Mouse (Mus musculus) hindbrain, postnatal 0 days (tissue): Measurements from ENCODE around the gene Ppp1cc. TPM values are rescaled to one million over a fixed set of nuclear protein-coding genes. Genes with fewer than 3 reads are reported as not detected.

Source experiments
- ATAC-seq: fragments of 200-750 bp; cut with Nextera tagmentation; 2 replicates; pipeline ENCODE4 v1.8.0; 2017; ENCODE audit warnings: mild to moderate bottlenecking, moderate TSS enrichment, moderate library complexity
- DNase-seq: peaks from one replicate; pipeline ENCODE4 v3.0.0-alpha.2; 2015; ENCODE audit warnings: low spot score
- H3K27ac ChIP-seq: fragments of 300-500 bp; sonication (generic); 2 replicates; pipeline ENCODE4 v1.5.1; 2014; ENCODE audit warnings: mild to moderate bottlenecking
- H3K27me3 ChIP-seq: fragments of 300-500 bp; sonication (generic); 2 replicates; pipeline ENCODE4 v1.6.1; 2014; ENCODE audit warnings: low read length, mixed read lengths; ENCODE audit not compliant: insufficient read depth
- H3K36me3 ChIP-seq: fragments of 300-500 bp; sonication (generic); 2 replicates; pipeline ENCODE4 v1.6.1; 2014; ENCODE audit warnings: low read length, mixed read lengths; ENCODE audit not compliant: insufficient read depth
- H3K4me1 ChIP-seq: fragments of 300-500 bp; sonication (generic); 2 replicates; pipeline ENCODE4 v1.6.1; 2014; ENCODE audit warnings: antibody characterized with exemption, low read length, mixed read lengths; ENCODE audit not compliant: insufficient read depth
- H3K4me2 ChIP-seq: fragments of 300-500 bp; sonication (generic); 2 replicates; pipeline ENCODE4 v1.6.1; 2014; ENCODE audit warnings: low read depth, mild to moderate bottlenecking, low read length, moderate library complexity, mixed read lengths
- H3K4me3 ChIP-seq: fragments of 300-500 bp; sonication (generic); 2 replicates; pipeline ENCODE4 v1.5.1; 2014; ENCODE audit warnings: low read length
- H3K9ac ChIP-seq: fragments of 300-500 bp; sonication (generic); replicated peaks from 2 replicates; pipeline ENCODE4 v1.6.1; 2014; ENCODE audit warnings: mild to moderate bottlenecking, low read length, moderate library complexity, mixed read lengths
- H3K9me3 ChIP-seq: fragments of 300-500 bp; sonication (generic); 2 replicates; pipeline ENCODE4 v1.6.1; 2016; ENCODE audit warnings: low read length, mixed read lengths
- CTCF ChIP-seq: IDR thresholded peaks from 2 replicates; pipeline ENCODE4 v1.5.1; 2016; ENCODE audit warnings: antibody characterized with exemption, control low read depth, low read depth
- WGBS: fragments of 180-500 bp; shearing (Covaris S2); extraction: QIAGEN DNeasy Blood & Tissue Kit; methylation state at CpG from one replicate; pipeline ENCODE4 v1.1.7; 2014; 5-methylcytosine and 5-hydroxymethylcytosine counted together
- polyA plus RNA-seq: library from polyadenylated mRNA; unstranded; fragments of >200 nt; fragmentation: Nextera tagmentation; extraction: Ambion mirVana; gene quantifications from 2 replicates; pipeline ENCODE4 v1.2.1, GENCODE M21; 2015
- total RNA-seq: library from RNA; depleted of rRNA; stranded (reverse); fragments of >200 nt; gene quantifications from 2 replicates; pipeline ENCODE4 v1.2.3, GENCODE M21; 2014

Gene Ppp1cc
- total and polyA plus RNA-seq, 2 experiments from 2014 or later = 184 to 205 TPM

GRCm38 (mm10) chr5:122154006-122154405, 4.1 kb upstream of the Ppp1cc start:
- Histone ChIP-seq H3K4me2 (no peak overlapping the region), H3K4me1 (no peaks in the 10 kb centered on the region), H3K4me3 (no peak overlapping the region), H3K36me3 (no peaks in the 10 kb centered on the region), H3K27me3 (no peaks in the 10 kb centered on the region), H3K9ac (no peak overlapping the region), H3K27ac (no peak overlapping the region), H3K9me3 (no peaks in the 10 kb centered on the region)
- no peak for TF ChIP-seq CTCF
- WGBS = 36% methylated on average over 11 of the region's 14 CpGs
- DNase-seq (no peak), ATAC-seq (no peak)

- no peak for ATAC-seq
- TF ChIP-seq CTCF = no peak
- 74% methylated on average over 3 of the region's 3 CpGs for WGBS
These were observed 3.3 kb upstream of the Ppp1cc start for GRCm38 (mm10) chr5:122154782-122155181.

GRCm38 (mm10) chr5:122155613-122156012, 2.5 kb upstream of the Ppp1cc start:
- no peak overlapping the region for H3K4me3 ChIP-seq
- H3K36me3 ChIP-seq = no peaks in the 10 kb centered on the region
- H3K27ac ChIP-seq = no peak overlapping the region
- H3K4me1 ChIP-seq = peaks cover 2% of the 10 kb centered on the region; the same call in 1 of the 2 replicates
- no peak overlapping the region for H3K4me2 ChIP-seq
- H3K27me3 ChIP-seq = no peaks in the 10 kb centered on the region
- ATAC-seq = no peak
- H3K9ac ChIP-seq = no peak overlapping the region
- no peaks in the 10 kb centered on the region for H3K9me3 ChIP-seq
- TF ChIP-seq CTCF = no peak
- DNase-seq = no peak

More at GRCm38 (mm10) chr5:122154782-122155181, 3.3 kb upstream of the Ppp1cc start:
- no peak for DNase-seq
- Histone ChIP-seq H3K4me3 (no peak overlapping the region), H3K27me3 (no peaks in the 10 kb centered on the region), H3K9me3 (no peaks in the 10 kb centered on the region), H3K36me3 (no peaks in the 10 kb centered on the region), H3K4me1 (no peaks in the 10 kb centered on the region), H3K9ac (no peak overlapping the region), H3K4me2 (no peak overlapping the region), H3K27ac (no peak overlapping the region)

GRCm38 (mm10) chr5:122156486-122156885, 1.6 kb upstream of the Ppp1cc start:
- Histone ChIP-seq H3K9me3 (no peaks in the 10 kb centered on the region), H3K27ac (no peak overlapping the region), H3K4me1 (peaks cover 6% of the 10 kb centered on the region), H3K27me3 (no peaks in the 10 kb centered on the region), H3K4me3 (no peak overlapping the region), H3K36me3 (no peaks in the 10 kb centered on the region; the same call in 1 of the 2 replicates), H3K9ac (no peak overlapping the region), H3K4me2 (no peak overlapping the region)
- WGBS = 61% methylated on average over 2 of the region's 2 CpGs
- ATAC-seq = no peak
- no peak for TF ChIP-seq CTCF
- no peak for DNase-seq

- peak; percentile 30 for DNase-seq
These were observed 758 bp downstream of the Ppp1cc start for GRCm38 (mm10) chr5:122158557-122159515.

GRCm38 (mm10) chr5:122163194-122163593, 5.1 kb downstream of the Ppp1cc start:
- H3K27me3 ChIP-seq = no peaks in the 10 kb centered on the region
- H3K4me3 ChIP-seq = no peak overlapping the region
- H3K27ac ChIP-seq = no peak overlapping the region
- WGBS = 31% methylated on average over 6 of the region's 6 CpGs
- H3K9ac ChIP-seq = no peak overlapping the region
- H3K9me3 ChIP-seq = no peaks in the 10 kb centered on the region
- peak overlapping the region; percentile 27 for H3K4me2 ChIP-seq
- peaks cover 7% of the 10 kb centered on the region; the same call in 1 of the 2 replicates for H3K36me3 ChIP-seq
- DNase-seq = no peak
- H3K4me1 ChIP-seq = peaks cover 29% of the 10 kb centered on the region
- TF ChIP-seq CTCF = no peak
- ATAC-seq = no peak

More at GRCm38 (mm10) chr5:122158557-122159515, 758 bp downstream of the Ppp1cc start:
- H3K9ac ChIP-seq = peak overlapping the region; percentile 98
- WGBS = 2% methylated on average over 42 of the region's 42 CpGs
- no peaks in the 10 kb centered on the region for H3K9me3 ChIP-seq
- peak; percentile 42 for ATAC-seq
- peak overlapping the region; percentile 85 for H3K27ac ChIP-seq
- peak overlapping the region; percentile 74 for H3K4me2 ChIP-seq
- peak overlapping the region; percentile 95 for H3K4me3 ChIP-seq
- no peak for TF ChIP-seq CTCF
- H3K27me3 ChIP-seq = no peaks in the 10 kb centered on the region
- H3K36me3 ChIP-seq = peaks cover 2% of the 10 kb centered on the region; the same call in 1 of the 2 replicates
- peaks cover 19% of the 10 kb centered on the region for H3K4me1 ChIP-seq
